Mouse (Mus musculus) ovary, postnatal 14 days (tissue): Measurements from ENCODE around the gene St6galnac3.

Experiments
- DNase-seq: peaks from one replicate; pipeline ENCODE4 v3.0.0; 2022; ENCODE audit warnings: low spot score

Gene St6galnac3

DNA sequence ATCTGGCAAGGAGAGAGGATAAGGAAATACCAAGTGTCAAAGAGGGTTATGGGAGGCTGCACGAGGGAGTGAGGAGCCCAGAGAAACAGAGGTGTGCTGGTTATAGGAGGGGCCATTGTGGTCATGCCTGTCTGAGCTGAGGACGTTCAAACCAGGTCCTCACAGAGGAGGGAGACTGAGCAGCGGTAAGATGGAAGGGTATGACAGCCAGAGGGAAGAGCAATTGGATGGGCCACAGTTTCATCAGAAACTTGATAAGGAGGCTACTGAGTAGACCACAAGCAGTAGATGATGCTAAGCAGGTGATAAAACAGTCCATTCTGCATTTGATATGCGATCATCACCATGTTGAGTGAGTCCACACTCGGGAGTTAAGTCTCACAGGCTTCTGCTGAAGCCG lies 212.4 kb downstream of the St6galnac3 start:
- DNase-seq, result no peak

- no peak for DNase-seq
These were observed 213.8 kb downstream of the St6galnac3 start for GRCm38 (mm10) chr3:153511151-153511580.

GRCm38 (mm10) chr3:153510048-153510630 lies 214.8 kb downstream of the St6galnac3 start:
- no peak for DNase-seq

DNA sequence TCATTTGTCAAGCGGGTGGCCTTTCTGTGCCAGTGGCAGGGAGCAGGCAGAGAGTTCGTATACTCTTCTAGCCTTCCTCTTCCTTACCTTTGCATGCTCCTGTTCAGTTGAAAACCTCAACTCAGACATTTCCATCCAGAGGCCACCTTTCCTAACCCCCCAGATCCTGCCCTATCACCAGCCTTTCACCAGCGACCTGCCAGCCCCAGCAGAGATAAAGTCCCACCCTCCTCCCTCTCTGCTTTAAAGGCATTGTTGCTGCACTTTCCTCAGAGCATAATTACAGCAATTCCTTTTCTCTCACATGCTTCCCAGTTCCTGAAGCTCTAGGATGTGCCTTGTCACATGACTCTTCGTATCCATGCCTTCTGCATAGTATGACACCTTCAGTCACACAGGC lies 215.3 kb downstream of the St6galnac3 start:
- DNase-seq, result no peak

DNA sequence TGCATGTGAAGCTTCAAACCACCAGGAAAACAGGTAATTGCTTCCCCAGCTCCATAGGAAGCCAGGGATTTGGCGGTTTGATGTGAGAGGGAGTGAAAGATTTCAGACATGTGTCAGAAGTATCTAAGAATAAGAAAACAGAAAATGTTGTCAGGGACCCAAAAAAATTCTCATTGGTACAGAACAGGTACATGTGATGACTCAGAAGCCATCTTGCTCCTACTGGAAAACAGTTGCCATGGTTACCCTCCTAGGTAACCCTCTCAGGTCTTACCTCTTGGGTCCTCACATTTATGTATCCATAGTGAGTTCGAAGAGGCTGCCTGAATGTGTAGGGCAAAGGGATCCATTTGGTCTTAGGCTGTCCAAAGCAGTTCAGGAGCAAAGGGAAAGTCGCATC lies 215.9 kb downstream of the St6galnac3 start:
- DNase-seq, result no peak

GRCm38 (mm10) chr3:153508592-153508991 lies 216.4 kb downstream of the St6galnac3 start:
- DNase-seq, result no peak

- no peak for DNase-seq
These were observed 217.4 kb downstream of the St6galnac3 start for GRCm38 (mm10) chr3:153507599-153507998.

DNA sequence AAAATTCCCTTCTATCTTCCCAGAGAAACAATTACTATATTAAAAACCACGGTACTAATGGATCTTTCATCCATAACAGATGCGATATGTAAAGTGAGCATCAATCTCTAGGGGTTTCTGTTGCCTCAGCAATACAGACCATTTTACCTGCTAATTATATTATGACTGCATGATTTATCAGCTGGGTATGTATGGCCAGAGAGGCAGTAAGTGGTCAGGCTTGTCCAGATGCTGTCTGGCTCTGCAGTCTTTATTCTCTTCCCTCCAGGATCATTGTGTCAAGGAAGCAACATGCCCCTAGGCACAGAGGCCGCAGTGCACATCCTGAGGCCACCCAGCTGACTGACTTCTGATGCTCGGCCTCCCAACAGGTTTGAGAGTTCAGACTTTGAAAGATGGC lies 222.5 kb downstream of the St6galnac3 start:
- DNase-seq, result no peak

DNA sequence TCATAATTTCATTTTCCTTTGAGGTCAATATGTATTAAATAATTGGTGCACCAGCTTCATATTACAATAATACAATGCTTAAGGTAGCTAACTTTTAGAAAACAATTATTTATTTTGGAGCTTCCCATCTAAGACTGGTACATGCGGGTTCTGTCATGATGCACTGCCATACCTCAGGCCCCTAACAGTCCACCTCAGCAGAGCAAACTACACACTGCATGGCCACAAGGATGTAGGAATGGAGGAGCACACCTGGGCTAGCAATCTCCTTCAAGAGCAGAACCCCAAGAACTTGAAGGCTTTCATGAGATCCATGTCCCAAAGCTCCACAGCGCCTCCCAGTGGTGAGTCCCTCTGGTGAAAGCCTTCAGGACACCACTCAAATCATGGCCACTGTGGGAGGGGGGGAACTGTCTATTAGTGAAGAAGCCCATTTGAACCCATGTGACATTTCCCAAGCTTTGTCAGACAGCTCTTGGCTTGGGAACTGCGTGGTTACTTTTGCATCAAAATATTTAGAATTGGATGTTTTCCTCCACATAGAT lies 223.6 kb downstream of the St6galnac3 start:
- DNase-seq, result peak; percentile 44

- DNase-seq, result no peak
These were observed 232.0 kb downstream of the St6galnac3 start for GRCm38 (mm10) chr3:153492986-153493385.

DNA sequence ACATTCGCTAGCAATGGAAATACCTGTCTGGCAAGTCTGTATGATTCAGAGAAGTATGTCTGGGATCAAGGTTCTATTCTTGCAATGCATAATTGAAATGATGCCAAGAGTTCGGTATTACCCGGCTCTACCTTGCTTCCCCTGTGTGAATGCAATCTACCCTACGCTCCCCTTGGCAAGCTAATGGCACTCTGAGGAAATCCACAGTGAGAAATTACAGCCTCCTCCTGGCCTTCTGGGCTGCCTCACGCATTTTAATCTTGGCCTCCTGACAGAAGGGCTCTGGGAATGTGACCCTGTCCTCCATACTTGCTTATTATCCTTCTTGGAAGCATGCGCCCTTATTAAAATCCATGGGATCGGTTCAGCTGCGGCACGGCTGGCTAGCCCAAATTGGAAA lies 235.3 kb downstream of the St6galnac3 start:
- no peak for DNase-seq

DNA sequence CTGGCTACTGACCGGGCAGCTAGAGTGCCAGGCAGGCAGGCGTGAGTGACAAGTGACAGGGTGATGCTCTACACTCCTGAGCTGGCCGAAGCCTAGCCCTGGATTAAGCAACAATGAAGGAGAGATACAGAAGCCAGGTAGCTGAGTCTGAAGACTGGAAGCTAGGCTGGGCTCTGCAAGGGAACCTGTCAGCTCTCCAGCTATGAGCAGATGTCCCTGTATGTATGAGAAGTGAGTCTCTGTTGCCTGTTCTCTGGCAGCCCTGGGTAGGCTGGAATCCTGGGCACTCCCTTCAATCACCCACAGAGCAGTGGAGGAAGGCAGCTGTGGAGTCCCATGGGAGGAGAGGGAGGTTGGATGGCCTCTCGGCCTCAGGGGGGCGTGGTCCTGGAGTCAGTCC lies 236.0 kb downstream of the St6galnac3 start:
- no peak for DNase-seq

- no peak for DNase-seq
These were observed 239.8 kb downstream of the St6galnac3 start for GRCm38 (mm10) chr3:153485176-153485575.

DNA sequence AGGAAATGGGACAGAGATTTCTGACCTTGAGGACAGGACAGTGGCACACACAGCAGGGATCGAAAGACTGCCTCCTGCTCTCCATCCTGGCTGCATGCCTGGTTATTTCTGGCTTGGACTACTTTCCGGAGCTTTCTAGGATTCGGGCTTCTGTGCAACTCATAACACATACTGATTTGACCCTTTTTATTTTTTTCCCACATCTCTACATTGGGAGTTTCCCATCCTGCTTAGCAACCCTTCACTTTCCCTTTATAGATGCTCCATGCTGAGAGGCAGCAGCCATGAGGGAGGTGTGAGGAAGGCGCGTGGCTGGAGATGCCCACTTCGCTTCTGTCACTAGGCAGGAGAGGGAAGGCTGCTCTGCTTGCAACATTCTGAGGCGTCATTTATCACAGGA lies 240.3 kb downstream of the St6galnac3 start:
- no peak for DNase-seq

- DNase-seq, result no peak
These were observed 241.3 kb downstream of the St6galnac3 start for GRCm38 (mm10) chr3:153483691-153484090.

- no peak for DNase-seq
These were observed 242.9 kb downstream of the St6galnac3 start for GRCm38 (mm10) chr3:153482098-153482497.

DNA sequence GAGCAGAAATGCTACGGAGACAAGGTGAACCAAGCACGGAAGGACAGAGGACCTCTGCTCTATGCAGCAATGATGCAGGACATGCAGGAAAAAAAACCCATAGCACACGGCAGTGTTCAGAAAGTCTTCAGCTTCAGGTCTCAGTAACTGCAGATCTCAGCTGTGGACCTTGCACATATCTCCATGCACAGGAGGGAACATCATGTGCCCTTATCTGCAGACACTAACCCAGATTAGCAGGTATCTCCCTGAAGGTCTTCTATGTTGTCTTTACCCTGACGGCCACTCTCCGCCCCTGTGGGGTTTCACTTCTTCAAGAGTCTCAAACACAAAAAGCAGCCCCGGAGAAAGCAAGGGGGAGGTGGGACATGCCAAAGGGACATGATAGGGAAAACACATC lies 244.0 kb downstream of the St6galnac3 start:
- DNase-seq, result no peak

- no peak for DNase-seq
These were observed 244.4 kb downstream of the St6galnac3 start for GRCm38 (mm10) chr3:153480636-153481006.

DNA sequence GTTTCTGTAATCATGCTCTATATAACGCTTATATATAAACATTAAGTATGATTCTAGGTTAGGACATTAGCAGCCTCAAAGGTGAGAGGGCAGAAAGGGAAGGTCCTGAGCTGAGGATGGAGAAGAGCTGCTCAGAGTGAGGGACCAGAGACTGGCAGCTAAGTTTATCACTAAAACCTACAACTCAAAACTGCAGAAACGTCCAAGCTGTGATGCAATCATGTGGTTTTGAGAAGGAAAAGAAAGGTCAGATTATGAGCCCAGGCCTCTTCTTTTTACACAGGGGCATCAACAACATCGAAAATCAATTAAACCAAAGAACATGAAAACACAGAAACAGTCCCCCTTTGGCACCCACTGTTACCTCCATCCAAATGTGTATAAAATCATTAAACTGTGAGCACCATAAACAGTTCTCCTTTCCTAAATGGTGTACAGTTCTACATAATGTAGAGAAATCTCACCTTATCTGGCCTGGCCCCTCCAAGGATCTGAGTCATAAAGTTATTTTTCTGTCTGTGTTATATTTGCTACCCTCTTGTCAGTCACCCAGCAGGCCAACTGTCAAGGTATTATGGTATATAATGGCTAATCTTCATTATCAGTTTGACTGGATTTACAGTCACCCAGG lies 244.9 kb downstream of the St6galnac3 start:
- DNase-seq, result no peak

DNA sequence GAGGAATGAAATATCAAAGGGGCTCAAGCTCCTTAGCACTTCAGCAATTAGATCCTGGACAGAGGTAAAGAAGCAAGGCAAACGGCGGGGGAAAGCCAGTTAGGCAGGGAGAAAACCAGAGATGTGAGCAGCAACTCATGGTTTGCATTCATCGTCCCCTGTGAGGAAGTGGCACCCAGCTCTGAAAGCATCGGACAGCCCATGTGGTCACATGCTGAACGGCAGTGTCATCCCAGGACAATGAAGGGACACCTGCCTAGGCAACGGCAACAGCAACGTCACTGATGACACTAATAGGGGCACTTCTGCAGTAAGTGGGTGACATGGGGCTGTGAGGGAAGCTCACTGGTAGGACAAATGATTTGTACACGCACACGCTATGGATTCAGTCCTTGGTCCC lies 249.1 kb downstream of the St6galnac3 start:
- no peak for DNase-seq

- DNase-seq, result no peak
These were observed 249.5 kb downstream of the St6galnac3 start for GRCm38 (mm10) chr3:153475461-153475860.

- no peak for DNase-seq
These were observed 252.1 kb downstream of the St6galnac3 start for GRCm38 (mm10) chr3:153472583-153473471.

DNA sequence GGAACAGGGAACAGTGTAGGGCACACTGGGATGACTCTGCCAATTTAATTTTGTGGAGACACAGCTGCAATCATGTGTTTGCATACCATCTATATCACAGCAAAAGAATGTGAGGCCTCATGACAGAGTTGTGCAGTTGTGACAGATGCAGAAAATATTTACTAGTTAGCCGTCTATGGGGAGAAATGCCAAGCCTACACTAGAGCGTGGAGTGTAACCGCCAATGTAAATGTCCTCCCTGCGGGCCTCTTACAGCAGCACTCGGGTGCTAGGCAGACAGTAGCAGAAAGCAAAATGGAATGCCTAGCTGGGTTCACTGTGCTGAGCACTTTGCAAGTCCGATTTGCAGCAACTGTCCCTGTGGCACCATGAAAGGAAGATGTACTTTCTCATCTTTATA lies 261.1 kb downstream of the St6galnac3 start:
- DNase-seq, result no peak
